Mouse (Mus musculus): ENCODE data around the gene Fam198a. TPM values are rescaled to one million over a fixed set of nuclear protein-coding genes. Genes with fewer than 3 reads are reported as not detected.

Gene Fam198a
- polyA plus RNA-seq, 1 experiment from 2014 or later = 1.2 TPM

GRCm38 (mm10) chr9:122023873-122024272 lies 73.1 kb downstream of the Fam198a start:
- H3K27me3 ChIP-seq = no peaks in the 10 kb centered on the region
- no peaks in the 10 kb centered on the region for H3K36me3 ChIP-seq
- no peak for ATAC-seq (replicated peaks; ENCODE audit: insufficient number of reproducible peaks, insufficient read depth, low FRiP score, low read depth)
- peaks cover 61% of the 10 kb centered on the region for H3K4me1 ChIP-seq (replicated peaks)
- 56% methylated on average over 5 of the region's 5 CpGs for WGBS
- peak overlapping the region; percentile 67 for H3K27ac ChIP-seq
- H3K9me3 ChIP-seq (replicated peaks) = no peaks in the 10 kb centered on the region
- H3K9ac ChIP-seq = no peak overlapping the region
- H3K4me2 ChIP-seq = no peak overlapping the region
- H3K4me3 ChIP-seq = no peak overlapping the region

- no peaks in the 10 kb centered on the region for H3K9me3 ChIP-seq (replicated peaks)
- no peaks in the 10 kb centered on the region for H3K27me3 ChIP-seq
- 94% methylated on average over 6 of the region's 6 CpGs for WGBS
- no peak overlapping the region for H3K4me2 ChIP-seq
- no peak overlapping the region for H3K9ac ChIP-seq
- no peak for ATAC-seq (replicated peaks; ENCODE audit: insufficient number of reproducible peaks, insufficient read depth, low FRiP score, low read depth)
- H3K4me1 ChIP-seq (replicated peaks) = peaks cover 61% of the 10 kb centered on the region
- no peak overlapping the region for H3K4me3 ChIP-seq
- H3K36me3 ChIP-seq = no peaks in the 10 kb centered on the region
- H3K27ac ChIP-seq = no peak overlapping the region; the same call in 1 of the 2 replicates
Observed at GRCm38 (mm10) chr9:122024419-122024818, 73.6 kb downstream of the Fam198a start.

- no peak for ATAC-seq (replicated peaks; ENCODE audit: insufficient number of reproducible peaks, insufficient read depth, low FRiP score, low read depth)
- Histone ChIP-seq H3K9me3 (replicated peaks) (no peaks in the 10 kb centered on the region), H3K4me3 (no peak overlapping the region), H3K9ac (no peak overlapping the region), H3K4me2 (no peak overlapping the region), H3K4me1 (replicated peaks) (peaks cover 55% of the 10 kb centered on the region), H3K27ac (peak overlapping the region; percentile 84), H3K36me3 (no peaks in the 10 kb centered on the region), H3K27me3 (no peaks in the 10 kb centered on the region)
- 60% methylated on average over 7 of the region's 7 CpGs for WGBS
Observed at GRCm38 (mm10) chr9:122025855-122026590, 75.2 kb downstream of the Fam198a start.

DNA sequence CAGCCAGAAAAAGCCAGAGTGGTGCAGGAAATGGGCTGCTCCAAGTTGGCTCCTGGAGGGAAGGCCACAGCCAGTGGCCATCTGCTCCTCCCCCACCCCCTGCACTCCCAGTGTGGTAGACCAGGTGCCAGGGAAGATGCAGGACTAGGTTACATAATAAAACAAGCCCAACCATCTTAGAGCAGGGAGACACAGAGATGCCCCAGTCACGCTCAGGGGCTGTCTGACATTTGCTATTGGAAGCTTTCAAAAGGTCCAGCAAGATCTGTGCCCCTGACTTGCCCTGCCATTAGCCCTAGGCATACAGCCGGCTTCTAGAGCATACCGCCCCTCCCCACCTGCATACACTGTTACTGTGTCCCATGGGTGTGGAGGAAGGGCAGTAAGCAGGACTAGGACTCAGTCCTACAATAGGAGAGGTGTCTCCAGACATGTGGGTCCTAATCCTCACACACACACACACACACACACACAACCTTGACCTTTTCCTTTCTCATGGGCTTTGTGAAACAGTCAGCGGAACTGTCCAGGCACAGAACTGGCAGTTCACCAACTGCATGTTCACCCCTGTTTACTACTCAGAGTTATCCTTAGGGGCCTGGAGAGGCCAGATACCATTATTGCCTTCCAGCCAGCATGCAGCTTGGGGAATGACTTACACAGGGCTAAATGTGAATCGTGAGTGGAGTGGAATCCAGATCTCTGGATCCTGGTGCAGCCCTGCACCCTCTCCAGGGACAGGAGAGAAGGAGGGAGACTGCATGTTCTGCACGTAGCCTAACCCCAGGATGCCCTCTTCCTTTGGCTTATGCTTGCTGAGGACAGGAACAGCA lies 76.5 kb downstream of the Fam198a start:
- WGBS = 53% methylated on average over 6 of the region's 6 CpGs
- no peaks in the 10 kb centered on the region for H3K9me3 ChIP-seq (replicated peaks)
- H3K27me3 ChIP-seq = no peaks in the 10 kb centered on the region
- peaks cover 55% of the 10 kb centered on the region for H3K4me1 ChIP-seq (replicated peaks)
- H3K9ac ChIP-seq = no peak overlapping the region
- no peak overlapping the region for H3K4me3 ChIP-seq
- H3K36me3 ChIP-seq = no peaks in the 10 kb centered on the region
- peak overlapping the region; percentile 84 for H3K27ac ChIP-seq
- peak; percentile 53 for ATAC-seq (replicated peaks; ENCODE audit: insufficient number of reproducible peaks, insufficient read depth, low FRiP score, low read depth)
- H3K4me2 ChIP-seq = peak overlapping the region; percentile 4; the same call in 1 of the 2 replicates

GRCm38 (mm10) chr9:122027914-122028745 lies 77.3 kb downstream of the Fam198a start:
- Histone ChIP-seq H3K9ac (no peak overlapping the region), H3K27ac (peak overlapping the region; percentile 84), H3K4me3 (no peak overlapping the region), H3K9me3 (replicated peaks) (no peaks in the 10 kb centered on the region), H3K4me2 (no peak overlapping the region), H3K36me3 (no peaks in the 10 kb centered on the region), H3K4me1 (replicated peaks) (peaks cover 47% of the 10 kb centered on the region), H3K27me3 (no peaks in the 10 kb centered on the region)
- ATAC-seq (replicated peaks; ENCODE audit: insufficient number of reproducible peaks, insufficient read depth, low FRiP score, low read depth) = peak; percentile 71
- WGBS = 32% methylated on average over 11 of the region's 11 CpGs

- WGBS = 82% methylated on average over 7 of the region's 7 CpGs
- ATAC-seq (replicated peaks; ENCODE audit: insufficient number of reproducible peaks, insufficient read depth, low FRiP score, low read depth) = no peak
Observed at GRCm38 (mm10) chr9:122029765-122030164, 79.0 kb downstream of the Fam198a start.

More at GRCm38 (mm10) chr9:122029765-122030164, 79.0 kb downstream of the Fam198a start:
- Histone ChIP-seq H3K27me3 (no peaks in the 10 kb centered on the region), H3K9me3 (replicated peaks) (no peaks in the 10 kb centered on the region), H3K9ac (no peak overlapping the region), H3K27ac (no peak overlapping the region), H3K36me3 (no peaks in the 10 kb centered on the region), H3K4me2 (no peak overlapping the region), H3K4me3 (no peak overlapping the region), H3K4me1 (replicated peaks) (peaks cover 37% of the 10 kb centered on the region)

Other genes with a start within 250 kb of the Fam198a start
- gene Sec22c, start 245.5 kb upstream of the Fam198a start, polyA plus RNA-seq (2015; fragmentation: Nextera tagmentation; extraction: Ambion mirVana) = 5.7 and 6.0 TPM in 2 replicates
- gene Ss18l2, start 240.7 kb upstream of the Fam198a start, polyA plus RNA-seq (2015; fragmentation: Nextera tagmentation; extraction: Ambion mirVana) = 153 and 193 TPM in 2 replicates
- gene Nktr, start 231.8 kb upstream of the Fam198a start, polyA plus RNA-seq (2015; fragmentation: Nextera tagmentation; extraction: Ambion mirVana) = 43.6 and 46.0 TPM in 2 replicates
- gene Zfp651, start 191.7 kb upstream of the Fam198a start, polyA plus RNA-seq (2015; fragmentation: Nextera tagmentation; extraction: Ambion mirVana) = 18.2 and 23.0 TPM in 2 replicates
- 4.5 and 5.5 TPM in 2 replicates for gene Klhl40, start 173.4 kb upstream of the Fam198a start, polyA plus RNA-seq (2015; fragmentation: Nextera tagmentation; extraction: Ambion mirVana)
- 17.5 and 18.3 TPM in 2 replicates for gene Hhatl, start 158.5 kb upstream of the Fam198a start, polyA plus RNA-seq (2015; fragmentation: Nextera tagmentation; extraction: Ambion mirVana)
- gene Ccdc13, start 111.5 kb upstream of the Fam198a start, polyA plus RNA-seq (2015; fragmentation: Nextera tagmentation; extraction: Ambion mirVana) = 0.23 TPM in 1 of 2 replicates, not detected in the other
- gene Higd1a, start 92.6 kb upstream of the Fam198a start, polyA plus RNA-seq (2015; fragmentation: Nextera tagmentation; extraction: Ambion mirVana) = 206 and 251 TPM in 2 replicates
- 1.2 and 2.0 TPM in 2 replicates for gene Ackr2, start 52.6 kb upstream of the Fam198a start, polyA plus RNA-seq (2015; fragmentation: Nextera tagmentation; extraction: Ambion mirVana)
- not detected in 2 replicates for gene Cyp8b1, start 34.7 kb upstream of the Fam198a start, polyA plus RNA-seq (2015; fragmentation: Nextera tagmentation; extraction: Ambion mirVana)
- 10.9 and 13.0 TPM in 2 replicates for gene Pomgnt2, start 46.1 kb downstream of the Fam198a start, polyA plus RNA-seq (2015; fragmentation: Nextera tagmentation; extraction: Ambion mirVana)
- 47.3 and 49.9 TPM in 2 replicates for gene Snrk, start 166.3 kb downstream of the Fam198a start, polyA plus RNA-seq (2015; fragmentation: Nextera tagmentation; extraction: Ambion mirVana)

All from heart, embryonic 15.5 days (tissue).